Mouse (Mus musculus) MEL (cell line): ENCODE measurements around the gene Rsg1. TPM values are rescaled to one million over a fixed set of nuclear protein-coding genes. Genes with fewer than 3 reads are reported as not detected.

Experiments
- DNase-seq: peaks from one replicate; pipeline ENCODE4 v3.0.0; 2011; ENCODE audit warnings: low read depth, low spot score
- H3K27ac ChIP-seq: 2 replicates; pipeline ENCODE4 v1.5.1; 2012; ENCODE audit warnings: low read depth, mild to moderate bottlenecking, control low read depth, low read length, moderate library complexity; ENCODE audit not compliant: control insufficient read depth
- H3K27me3 ChIP-seq, 2 experiments: fragments of 150-350 bp in 1 of 2; sonication (generic) in 1 of 2; 2 replicates each; pipeline ENCODE4 v1.6.1; 2012; ENCODE audit warnings: low read length in 2 of 2, mild to moderate bottlenecking in 2 of 2, improper control_type of control experiment in 1 of 2, moderate library complexity in 1 of 2; ENCODE audit not compliant: insufficient read depth in 2 of 2, control insufficient read depth in 1 of 2
- H3K36me3 ChIP-seq, 2 experiments: 2 replicates each; pipeline ENCODE4 v1.6.1; 2012 to 2014; ENCODE audit warnings: low read length in 2 of 2, improper control_type of control experiment in 1 of 2, inconsistent platforms in 1 of 2, mild to moderate bottlenecking in 1 of 2; ENCODE audit not compliant: insufficient read depth in 2 of 2, control insufficient read depth in 1 of 2
- H3K4me1 ChIP-seq, 2 experiments: fragments of 150-350 bp in 1 of 2; sonication (generic) in 1 of 2; 2 replicates each; pipeline ENCODE4 v1.6.1; 2012; ENCODE audit warnings: low read length in 2 of 2, improper control_type of control experiment in 1 of 2, mild to moderate bottlenecking in 1 of 2; ENCODE audit not compliant: insufficient read depth in 2 of 2, control insufficient read depth in 1 of 2
- H3K4me3 ChIP-seq, 2 experiments: fragments of 150-350 bp in 1 of 2; sonication (generic) in 1 of 2; 2 replicates each; pipeline ENCODE4 v1.5.1; 2012; ENCODE audit warnings: low read depth in 2 of 2, low read length in 2 of 2, mild to moderate bottlenecking in 2 of 2, moderate library complexity in 2 of 2, control low read depth in 1 of 2, improper control_type of control experiment in 1 of 2; ENCODE audit not compliant: control insufficient read depth in 1 of 2, insufficient read depth in 1 of 2
- H3K79me2 ChIP-seq: 2 replicates; pipeline ENCODE4 v1.6.1; 2012; ENCODE audit warnings: mild to moderate bottlenecking, low read length, moderate library complexity; ENCODE audit not compliant: control insufficient read depth, poor library complexity, insufficient read depth
- H3K9ac ChIP-seq: 2 replicates; pipeline ENCODE4 v1.6.1; 2012; ENCODE audit warnings: low read depth, mild to moderate bottlenecking, control low read depth, low read length, moderate library complexity; ENCODE audit not compliant: control insufficient read depth, poor library complexity, severe bottlenecking
- H3K9me3 ChIP-seq: fragments of 150-350 bp; sonication (generic); replicated peaks from 2 replicates; pipeline ENCODE4 v1.6.1; 2012; ENCODE audit warnings: mild to moderate bottlenecking, low read length, improper control_type of control experiment, moderate library complexity; ENCODE audit not compliant: insufficient read depth
- BHLHE40 ChIP-seq: IDR thresholded peaks from 2 replicates; pipeline ENCODE4 v1.6.1; 2012; ENCODE audit warnings: low read depth, mild to moderate bottlenecking, inconsistent platforms, low read length, improper control_type of control experiment, borderline replicate concordance
- CHD1 ChIP-seq: IDR thresholded peaks from 2 replicates; pipeline ENCODE4 v1.6.1; 2012; ENCODE audit warnings: low read depth, mild to moderate bottlenecking, inconsistent platforms, low read length, improper control_type of control experiment
- ELF1 ChIP-seq: IDR thresholded peaks from 2 replicates; pipeline ENCODE4 v1.6.1; 2014; ENCODE audit warnings: low read depth, mild to moderate bottlenecking, inconsistent platforms, low read length, improper control_type of control experiment, moderate library complexity
- GATA1 ChIP-seq: IDR thresholded peaks from 2 replicates; pipeline ENCODE4 v1.6.1; 2011; ENCODE audit warnings: low read depth, low read length, improper control_type of control experiment
- MAZ ChIP-seq: IDR thresholded peaks from 2 replicates; pipeline ENCODE4 v1.6.1; 2012; ENCODE audit warnings: low read depth, mild to moderate bottlenecking, inconsistent platforms, low read length, improper control_type of control experiment
- MYB ChIP-seq: IDR thresholded peaks from 2 replicates; pipeline ENCODE4 v1.6.1; 2011; ENCODE audit warnings: mild to moderate bottlenecking, low read depth, low read length, improper control_type of control experiment
- NELFE ChIP-seq: IDR thresholded peaks from 2 replicates; pipeline ENCODE4 v1.6.1; 2011; ENCODE audit warnings: low read depth, low read length, improper control_type of control experiment
- POLR2AphosphoS2 ChIP-seq: IDR thresholded peaks from 2 replicates; pipeline ENCODE4 v1.6.1; 2011; ENCODE audit warnings: low read length, improper control_type of control experiment
- TBP ChIP-seq: IDR thresholded peaks from 2 replicates; pipeline ENCODE4 v1.8.0; 2011; ENCODE audit warnings: low read depth, low read length, improper control_type of control experiment
- ZMIZ1 ChIP-seq: IDR thresholded peaks from 2 replicates; pipeline ENCODE4 v1.6.1; 2012; ENCODE audit warnings: low read depth, mild to moderate bottlenecking, inconsistent platforms, low read length, improper control_type of control experiment, moderate library complexity
- polyA plus RNA-seq, 2 experiments: library from polyadenylated mRNA; stranded (reverse) in 1 of 2; unstranded in 1 of 2; fragments of >175 nt in 1 of 2; fragments of >200 nt in 1 of 2; gene quantifications; 2 replicates each; pipeline versions ENCODE4 v1.2.1 to v1.2.4; 2012; ENCODE audit warnings: low replicate concordance in 2 of 2, low read depth in 1 of 2; ENCODE audit not compliant: insufficient read length in 2 of 2, insufficient read depth in 1 of 2, missing spikeins in 1 of 2
- total RNA-seq: library from RNA; depleted of rRNA; stranded (reverse); fragments of 300-350 nt; gene quantifications from 2 replicates; pipeline ENCODE4 v1.2.3, GENCODE M21; 2012

Gene Rsg1
- total and polyA plus RNA-seq, 3 experiments, result 4.8 to 5.8 TPM; not detected in 1

DNA sequence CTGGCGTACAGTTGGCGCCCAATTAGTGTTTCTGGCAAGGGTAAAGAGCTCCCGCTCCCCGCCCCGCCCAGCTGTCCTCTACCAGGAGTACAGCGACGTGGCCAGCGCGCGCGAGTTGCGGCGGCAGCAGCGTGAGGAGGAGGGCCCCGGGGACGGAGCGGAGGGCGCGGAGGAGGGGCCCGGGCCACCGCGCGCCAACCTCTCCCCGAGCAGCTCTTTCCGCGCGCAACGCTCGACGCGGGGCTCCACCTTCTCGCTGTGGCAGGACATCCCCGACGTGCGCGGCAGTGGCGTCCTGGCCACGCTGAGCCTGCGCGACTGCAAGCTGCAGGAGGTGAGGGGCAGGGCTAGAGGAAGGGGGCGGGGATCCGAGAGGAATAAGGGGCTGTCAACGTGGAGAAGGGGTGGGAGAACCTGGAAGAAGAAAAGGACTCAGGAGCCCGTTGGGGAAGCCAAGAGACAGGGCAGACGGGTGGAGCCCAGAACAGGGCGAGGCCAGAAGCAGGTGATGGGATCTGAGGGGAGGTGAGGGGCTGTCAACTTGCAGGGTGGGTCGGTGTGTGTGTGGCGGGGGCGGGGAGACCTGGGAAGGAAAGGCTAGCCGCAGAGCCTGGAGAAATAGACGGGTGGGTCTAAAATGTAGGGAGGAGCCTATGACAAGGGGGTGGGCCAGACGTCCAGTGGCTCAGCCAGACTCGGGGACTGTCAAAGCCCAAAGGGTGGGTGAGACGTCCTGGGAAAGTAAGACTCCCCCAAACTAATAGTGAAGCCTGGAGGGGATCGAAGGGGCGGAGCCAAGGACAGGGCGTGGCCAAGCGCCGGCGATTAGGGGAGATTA lies 34.2 kb downstream of the Rsg1 start:
- Histone ChIP-seq H3K27me3 (peaks cover 5 to 6% of the 10 kb centered on the region in 2 experiments), H3K4me1 (no peaks in the 10 kb centered on the region), H3K9ac (no peak overlapping the region), H3K36me3 (no peaks in the 10 kb centered on the region), H3K79me2 (no peaks in the 10 kb centered on the region), H3K9me3 (no peaks in the 10 kb centered on the region)
- DNase-seq, result no peak
- TF ChIP-seq NELFE (no peak), GATA1 (no peak), POLR2AphosphoS2 (no peak), ZMIZ1 (no peak), BHLHE40 (no peak), MYB (no peak)
- TF ChIP-seq, all 39 proteins: peak for 0
- H3K27ac ChIP-seq, result no peak overlapping the region
- no peak overlapping the region for H3K4me3 ChIP-seq

DNA sequence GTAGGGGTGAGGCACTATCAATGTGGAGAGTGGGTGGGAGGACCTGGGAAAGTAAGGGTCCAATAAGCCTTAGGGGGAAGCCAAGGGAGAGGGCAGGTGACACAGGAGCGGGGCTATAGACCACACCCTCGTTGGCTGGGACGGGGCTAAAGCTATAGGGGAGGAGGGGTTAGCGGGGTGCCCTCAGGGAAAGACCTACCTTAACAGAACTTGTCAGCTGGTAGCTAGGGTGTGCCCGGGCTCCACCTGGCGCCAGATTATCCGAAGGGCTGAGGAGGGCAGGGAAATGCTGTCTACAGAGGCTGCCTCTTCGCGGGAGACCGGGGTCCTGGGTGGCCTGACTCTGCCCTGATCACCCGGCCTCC lies 34.8 kb downstream of the Rsg1 start:
- no peaks in the 10 kb centered on the region for H3K4me1 ChIP-seq
- no peak for DNase-seq
- H3K27ac ChIP-seq, result no peak overlapping the region
- no peaks in the 10 kb centered on the region for H3K36me3 ChIP-seq
- H3K27me3 ChIP-seq, result peaks cover 4 to 5% of the 10 kb centered on the region in 2 experiments
- H3K9ac ChIP-seq, result no peak overlapping the region
- TF ChIP-seq TBP, result no peak
- no peak for TF ChIP-seq ZMIZ1
- H3K9me3 ChIP-seq, result no peaks in the 10 kb centered on the region
- H3K79me2 ChIP-seq, result no peaks in the 10 kb centered on the region
- H3K4me3 ChIP-seq, result no peak overlapping the region

DNA sequence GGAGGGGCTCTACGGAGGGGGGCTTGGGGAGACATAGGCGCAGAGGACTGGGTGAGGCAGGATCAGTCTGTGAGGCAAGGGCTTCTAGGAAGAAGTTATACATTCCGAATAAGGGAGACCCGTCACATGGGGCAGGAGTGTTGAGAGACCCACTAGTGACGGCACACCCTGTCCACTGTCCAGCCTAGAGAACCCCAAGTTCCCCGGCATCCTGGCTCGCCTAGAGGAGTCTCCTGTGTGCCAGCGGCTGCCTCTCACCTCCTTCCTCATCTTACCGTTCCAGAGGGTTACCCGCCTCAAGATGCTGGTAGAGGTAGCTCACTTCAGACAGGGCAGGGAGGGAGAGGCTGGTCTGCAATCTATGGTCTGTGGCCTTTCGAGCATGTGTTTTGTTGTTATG lies 35.6 kb downstream of the Rsg1 start:
- peaks cover 0 to 5% of the 10 kb centered on the region in 2 experiments for H3K27me3 ChIP-seq
- TF ChIP-seq MYB (no peak), GATA1 (no peak)
- DNase-seq, result no peak

DNA sequence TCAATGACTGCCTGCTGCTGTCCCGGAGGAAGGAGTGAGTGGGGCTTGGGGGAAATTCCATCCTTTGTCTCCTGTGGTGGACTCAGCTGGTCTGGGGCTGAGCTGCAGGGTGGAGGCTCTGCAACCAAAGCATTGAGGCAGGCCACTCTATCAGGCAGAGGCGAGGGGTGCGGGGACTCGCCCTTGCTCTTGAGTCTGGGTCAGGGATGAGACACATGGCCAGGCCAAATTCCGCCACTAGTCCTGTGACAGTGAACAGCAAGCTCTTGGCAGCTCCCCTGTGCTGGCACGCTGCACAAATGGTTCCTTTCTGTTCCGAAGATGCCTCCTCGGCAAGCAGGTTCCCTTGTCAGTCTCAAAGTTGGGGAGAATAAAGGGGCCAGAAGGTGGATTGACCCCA lies 37.3 kb downstream of the Rsg1 start:
- no peak for DNase-seq
- H3K36me3 ChIP-seq, result no peaks in the 10 kb centered on the region
- H3K9me3 ChIP-seq, result no peaks in the 10 kb centered on the region
- no peak overlapping the region for H3K27ac ChIP-seq
- H3K79me2 ChIP-seq, result no peaks in the 10 kb centered on the region
- H3K27me3 ChIP-seq, result no peaks in the 10 kb centered on the region; a peak in 1 of 4 replicates
- TF ChIP-seq CHD1 (no peak), MAZ (no peak), ELF1 (no peak)
- no peak overlapping the region for H3K4me3 ChIP-seq
- no peaks in the 10 kb centered on the region for H3K4me1 ChIP-seq
- no peak overlapping the region for H3K9ac ChIP-seq

More for the DNA sequence above, 35.6 kb downstream of the Rsg1 start:
- H3K9me3 ChIP-seq, result no peaks in the 10 kb centered on the region
- H3K4me3 ChIP-seq, result no peak overlapping the region
- no peaks in the 10 kb centered on the region for H3K79me2 ChIP-seq
- no peak overlapping the region for H3K27ac ChIP-seq
- no peak overlapping the region for H3K9ac ChIP-seq
- H3K36me3 ChIP-seq, result no peaks in the 10 kb centered on the region
- H3K4me1 ChIP-seq, result no peaks in the 10 kb centered on the region
